Mouse (Mus musculus): ENCODE results near the gene Alms1. TPM values are rescaled to one million over a fixed set of nuclear protein-coding genes. Genes with fewer than 3 reads are reported as not detected.

Alms1 gene
- polyA plus RNA-seq, 1 experiment from 2014 or later, result 6.0 TPM

- H3K36me3 ChIP-seq (ENCODE audit: control insufficient read depth, insufficient read depth, low read length), result no peaks in the 10 kb centered on the region
- DNase-seq (ENCODE audit: low spot score), result no peak
- H3K27me3 ChIP-seq (replicated peaks; ENCODE audit: control insufficient read depth, insufficient read depth, low read length), result no peaks in the 10 kb centered on the region
- no peak for ATAC-seq (replicated peaks; ENCODE audit: low FRiP score, low TSS enrichment, low read depth)
- no peak overlapping the region for H3K9ac ChIP-seq (ENCODE audit: low read length)
- H3K27ac ChIP-seq (ENCODE audit: low read depth), result no peak overlapping the region
- no peaks in the 10 kb centered on the region for H3K9me3 ChIP-seq (ENCODE audit: control insufficient read depth, low read length)
- peak overlapping the region; percentile 90 for H3K4me3 ChIP-seq (ENCODE audit: low read depth, low read length)
- 38% methylated on average over 9 of the region's 9 CpGs for WGBS
- peaks cover 13% of the 10 kb centered on the region for H3K4me1 ChIP-seq (replicated peaks; ENCODE audit: control insufficient read depth, insufficient read depth, low read length)
- peak overlapping the region; percentile 81 for H3K4me2 ChIP-seq (ENCODE audit: low read length)
These were observed 445 bp upstream of the Alms1 start for GRCm38 (mm10) chr6:85586805-85587367.

GRCm38 (mm10) chr6:85588164-85588563, 833 bp downstream of the Alms1 start:
- H3K27ac ChIP-seq (ENCODE audit: low read depth), result peak overlapping the region; percentile 74; the same call in 1 of the 2 replicates
- peak overlapping the region; percentile 81 for H3K4me2 ChIP-seq (ENCODE audit: low read length)
- H3K4me1 ChIP-seq (replicated peaks; ENCODE audit: control insufficient read depth, insufficient read depth, low read length), result peaks cover 13% of the 10 kb centered on the region
- DNase-seq (ENCODE audit: low spot score) (no peak), ATAC-seq (replicated peaks; ENCODE audit: low FRiP score, low TSS enrichment, low read depth) (no peak)
- H3K4me3 ChIP-seq (ENCODE audit: low read depth, low read length), result peak overlapping the region; percentile 90
- H3K27me3 ChIP-seq (replicated peaks; ENCODE audit: control insufficient read depth, insufficient read depth, low read length), result no peaks in the 10 kb centered on the region
- H3K9me3 ChIP-seq (ENCODE audit: control insufficient read depth, low read length), result no peaks in the 10 kb centered on the region
- no peaks in the 10 kb centered on the region for H3K36me3 ChIP-seq (ENCODE audit: control insufficient read depth, insufficient read depth, low read length)
- under 1% methylated on average over 10 of the region's 10 CpGs for WGBS
- H3K9ac ChIP-seq (ENCODE audit: low read length), result peak overlapping the region; percentile 79

DNA sequence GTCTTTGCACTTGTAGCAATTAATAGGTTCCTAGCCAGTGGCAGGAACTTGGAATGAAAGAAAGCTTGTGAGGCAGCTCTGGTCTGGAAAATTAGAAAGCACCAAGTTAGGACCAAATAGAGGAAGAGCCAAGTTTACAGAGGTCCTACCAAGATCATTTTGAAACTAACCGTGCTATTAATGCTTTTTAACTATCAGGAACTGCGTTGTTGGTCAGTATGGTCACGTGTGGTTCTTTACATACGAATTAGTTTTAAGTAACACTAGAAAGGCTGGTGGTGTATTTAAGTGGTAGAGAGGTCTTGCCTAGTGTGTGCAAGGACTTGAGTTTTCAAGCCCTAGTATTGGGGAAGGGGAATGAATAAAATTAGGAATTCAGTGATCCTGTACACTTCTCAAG, 1.2 kb downstream of the Alms1 start:
- ATAC-seq (replicated peaks; ENCODE audit: low FRiP score, low TSS enrichment, low read depth) (no peak), DNase-seq (ENCODE audit: low spot score) (no peak)
- H3K4me1 ChIP-seq (replicated peaks; ENCODE audit: control insufficient read depth, insufficient read depth, low read length), result peaks cover 13% of the 10 kb centered on the region
- 12% methylated on average over 4 of the region's 4 CpGs for WGBS
- no peak overlapping the region for H3K27ac ChIP-seq (ENCODE audit: low read depth)
- H3K36me3 ChIP-seq (ENCODE audit: control insufficient read depth, insufficient read depth, low read length), result no peaks in the 10 kb centered on the region
- peak overlapping the region; percentile 81 for H3K4me2 ChIP-seq (ENCODE audit: low read length)
- peak overlapping the region; percentile 90 for H3K4me3 ChIP-seq (ENCODE audit: low read depth, low read length)
- H3K27me3 ChIP-seq (replicated peaks; ENCODE audit: control insufficient read depth, insufficient read depth, low read length), result no peaks in the 10 kb centered on the region
- H3K9ac ChIP-seq (ENCODE audit: low read length), result peak overlapping the region; percentile 79
- H3K9me3 ChIP-seq (ENCODE audit: control insufficient read depth, low read length), result no peaks in the 10 kb centered on the region

- no peak for ATAC-seq (replicated peaks; ENCODE audit: low FRiP score, low TSS enrichment, low read depth)
- no peak overlapping the region for H3K9ac ChIP-seq (ENCODE audit: low read length)
- DNase-seq (ENCODE audit: low spot score), result no peak
- no peaks in the 10 kb centered on the region for H3K9me3 ChIP-seq (ENCODE audit: control insufficient read depth, low read length)
- H3K4me3 ChIP-seq (ENCODE audit: low read depth, low read length), result no peak overlapping the region
- no peaks in the 10 kb centered on the region for H3K27me3 ChIP-seq (replicated peaks; ENCODE audit: control insufficient read depth, insufficient read depth, low read length)
- no peaks in the 10 kb centered on the region for H3K36me3 ChIP-seq (ENCODE audit: control insufficient read depth, insufficient read depth, low read length)
- peaks cover 13% of the 10 kb centered on the region for H3K4me1 ChIP-seq (replicated peaks; ENCODE audit: control insufficient read depth, insufficient read depth, low read length)
- H3K4me2 ChIP-seq (ENCODE audit: low read length), result no peak overlapping the region
- WGBS, result 68% methylated on average over 2 of the region's 2 CpGs
- no peak overlapping the region for H3K27ac ChIP-seq (ENCODE audit: low read depth)
These were observed 2.8 kb downstream of the Alms1 start for GRCm38 (mm10) chr6:85590116-85590515.

DNA sequence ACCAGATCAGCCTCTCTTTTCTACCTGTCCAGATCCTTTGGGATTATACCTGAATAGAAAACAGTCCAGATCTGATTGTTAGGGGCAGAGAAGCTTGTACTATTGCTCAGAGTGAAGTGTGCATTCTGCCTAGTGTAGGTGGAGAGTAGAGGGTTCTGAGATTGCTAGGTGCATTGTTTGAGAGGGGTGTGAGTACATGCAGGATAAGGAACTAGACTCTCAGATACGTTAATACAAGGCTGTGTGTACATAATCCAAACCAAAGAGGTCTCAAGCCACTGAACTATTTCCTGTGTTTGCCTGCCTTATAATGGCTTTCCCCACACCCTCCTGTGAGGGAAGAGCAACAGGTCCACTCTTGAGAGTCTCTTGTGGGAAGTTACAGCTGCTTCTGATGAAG, 12.0 kb downstream of the Alms1 start:
- Histone ChIP-seq H3K36me3 (ENCODE audit: control insufficient read depth, insufficient read depth, low read length) (peaks cover 4% of the 10 kb centered on the region; the same call in 1 of the 2 replicates), H3K9ac (ENCODE audit: low read length) (no peak overlapping the region), H3K4me2 (ENCODE audit: low read length) (no peak overlapping the region), H3K4me1 (replicated peaks; ENCODE audit: control insufficient read depth, insufficient read depth, low read length) (no peaks in the 10 kb centered on the region), H3K4me3 (ENCODE audit: low read depth, low read length) (no peak overlapping the region), H3K9me3 (ENCODE audit: control insufficient read depth, low read length) (no peaks in the 10 kb centered on the region), H3K27ac (ENCODE audit: low read depth) (no peak overlapping the region), H3K27me3 (replicated peaks; ENCODE audit: control insufficient read depth, insufficient read depth, low read length) (no peaks in the 10 kb centered on the region)
- DNase-seq (ENCODE audit: low spot score) (no peak), ATAC-seq (replicated peaks; ENCODE audit: low FRiP score, low TSS enrichment, low read depth) (no peak)
- 33% methylated on average over 1 of the region's 1 CpGs for WGBS

DNA sequence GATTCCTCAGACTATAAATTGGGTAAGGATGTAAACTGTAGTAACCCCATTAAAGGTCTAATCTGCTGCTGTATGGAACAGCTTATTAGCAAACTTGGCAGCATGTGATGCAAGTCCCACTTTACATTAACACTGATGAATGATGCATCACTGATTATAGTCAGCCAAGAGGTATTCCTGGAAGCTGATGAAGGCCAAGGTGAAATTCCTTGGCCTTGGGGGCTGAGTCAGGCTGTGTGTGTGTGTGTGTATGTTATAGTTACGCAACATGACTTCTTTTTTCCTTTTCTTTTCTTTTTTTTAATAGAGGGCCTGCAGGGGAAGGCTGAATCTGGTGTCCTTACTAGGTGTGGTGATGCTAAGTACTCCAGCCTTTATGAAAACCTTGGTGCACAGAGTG, 23.2 kb downstream of the Alms1 start:
- no peak overlapping the region for H3K4me3 ChIP-seq (ENCODE audit: low read depth, low read length)
- H3K4me1 ChIP-seq (replicated peaks; ENCODE audit: control insufficient read depth, insufficient read depth, low read length), result no peaks in the 10 kb centered on the region
- no peak overlapping the region for H3K9ac ChIP-seq (ENCODE audit: low read length)
- WGBS, result 88% methylated on average over 1 of the region's 1 CpGs
- H3K4me2 ChIP-seq (ENCODE audit: low read length), result no peak overlapping the region
- no peak overlapping the region for H3K27ac ChIP-seq (ENCODE audit: low read depth)
- no peaks in the 10 kb centered on the region for H3K9me3 ChIP-seq (ENCODE audit: control insufficient read depth, low read length)
- no peaks in the 10 kb centered on the region for H3K27me3 ChIP-seq (replicated peaks; ENCODE audit: control insufficient read depth, insufficient read depth, low read length)
- H3K36me3 ChIP-seq (ENCODE audit: control insufficient read depth, insufficient read depth, low read length), result peaks cover 42% of the 10 kb centered on the region
- ATAC-seq (replicated peaks; ENCODE audit: low FRiP score, low TSS enrichment, low read depth), result no peak
- DNase-seq (ENCODE audit: low spot score), result no peak

- Histone ChIP-seq H3K27ac (ENCODE audit: low read depth) (no peak overlapping the region), H3K4me2 (ENCODE audit: low read length) (no peak overlapping the region), H3K9me3 (ENCODE audit: control insufficient read depth, low read length) (no peaks in the 10 kb centered on the region), H3K4me1 (replicated peaks; ENCODE audit: control insufficient read depth, insufficient read depth, low read length) (no peaks in the 10 kb centered on the region), H3K36me3 (ENCODE audit: control insufficient read depth, insufficient read depth, low read length) (peaks cover 79% of the 10 kb centered on the region), H3K9ac (ENCODE audit: low read length) (no peak overlapping the region), H3K27me3 (replicated peaks; ENCODE audit: control insufficient read depth, insufficient read depth, low read length) (no peaks in the 10 kb centered on the region), H3K4me3 (ENCODE audit: low read depth, low read length) (no peak overlapping the region)
- 94% methylated on average over 4 of the region's 4 CpGs for WGBS
- no peak for DNase-seq (ENCODE audit: low spot score)
- no peak for ATAC-seq (replicated peaks; ENCODE audit: low FRiP score, low TSS enrichment, low read depth)
These were observed 33.5 kb downstream of the Alms1 start for GRCm38 (mm10) chr6:85620826-85621225.

GRCm38 (mm10) chr6:85621600-85621999, 34.3 kb downstream of the Alms1 start:
- H3K4me3 ChIP-seq (ENCODE audit: low read depth, low read length), result no peak overlapping the region
- H3K4me2 ChIP-seq (ENCODE audit: low read length), result no peak overlapping the region
- H3K27ac ChIP-seq (ENCODE audit: low read depth), result no peak overlapping the region
- ATAC-seq (replicated peaks; ENCODE audit: low FRiP score, low TSS enrichment, low read depth), result no peak
- peaks cover 77% of the 10 kb centered on the region for H3K36me3 ChIP-seq (ENCODE audit: control insufficient read depth, insufficient read depth, low read length)
- H3K9ac ChIP-seq (ENCODE audit: low read length), result no peak overlapping the region
- no peak for DNase-seq (ENCODE audit: low spot score)
- no peaks in the 10 kb centered on the region for H3K4me1 ChIP-seq (replicated peaks; ENCODE audit: control insufficient read depth, insufficient read depth, low read length)
- WGBS, result 82% methylated on average over 5 of the region's 5 CpGs
- H3K9me3 ChIP-seq (ENCODE audit: control insufficient read depth, low read length), result no peaks in the 10 kb centered on the region
- H3K27me3 ChIP-seq (replicated peaks; ENCODE audit: control insufficient read depth, insufficient read depth, low read length), result no peaks in the 10 kb centered on the region

DNA sequence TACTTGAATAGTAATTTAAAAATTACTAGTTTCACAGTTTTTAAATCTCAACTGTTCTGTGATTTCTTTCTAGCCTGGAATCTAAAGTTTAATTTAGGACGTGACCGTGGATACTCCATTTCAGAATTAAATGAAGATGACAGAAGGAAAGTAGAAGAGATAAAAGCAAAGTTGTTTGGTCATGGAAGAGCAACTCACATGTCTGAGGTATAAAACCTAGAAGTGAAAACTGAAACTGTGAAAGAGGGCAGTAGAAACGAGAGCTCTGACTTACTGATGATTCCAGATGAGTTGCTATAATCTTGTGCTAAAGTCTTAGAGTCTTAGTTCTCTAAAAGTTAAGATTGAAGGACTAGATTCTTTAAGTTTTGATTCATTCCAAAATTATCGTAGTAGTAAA, 37.2 kb downstream of the Alms1 start:
- 95% methylated on average over 4 of the region's 4 CpGs for whole genome bisulfite sequencing
- ATAC-seq (replicated peaks; ENCODE audit: low FRiP score, low TSS enrichment, low read depth) (no peak), DNase-seq (ENCODE audit: low spot score) (no peak)
- Histone ChIP-seq H3K4me3 (ENCODE audit: low read depth, low read length) (no peak overlapping the region), H3K27ac (ENCODE audit: low read depth) (no peak overlapping the region), H3K4me1 (replicated peaks; ENCODE audit: control insufficient read depth, insufficient read depth, low read length) (no peaks in the 10 kb centered on the region), H3K4me2 (ENCODE audit: low read length) (no peak overlapping the region), H3K9me3 (ENCODE audit: control insufficient read depth, low read length) (no peaks in the 10 kb centered on the region), H3K27me3 (replicated peaks; ENCODE audit: control insufficient read depth, insufficient read depth, low read length) (no peaks in the 10 kb centered on the region), H3K36me3 (ENCODE audit: control insufficient read depth, insufficient read depth, low read length) (peaks cover 81% of the 10 kb centered on the region), H3K9ac (ENCODE audit: low read length) (no peak overlapping the region)

Data from intestine, embryonic 14.5 days (tissue).